Mouse (Mus musculus): ENCODE measurements around the gene Hrct1. TPM values are rescaled to one million over a fixed set of nuclear protein-coding genes. Genes with fewer than 3 reads are reported as not detected.

Hrct1 gene
- polyA plus RNA-seq, 1 experiment from 2014 or later, result 0.29 TPM

GRCm38 (mm10) chr4:43700707-43701106 lies 26.3 kb upstream of the Hrct1 start, which contains the start of gene Olfr70:
Gene Olfr70, minus strand, starts transcription at chr4:43700807.
- Histone ChIP-seq H3K36me3 (ENCODE audit: control insufficient read depth, insufficient read depth, low read length) (no peaks in the 10 kb centered on the region), H3K27me3 (ENCODE audit: control insufficient read depth, insufficient read depth, low read depth, low read length) (no peaks in the 10 kb centered on the region), H3K27ac (ENCODE audit: low read length) (no peak within 1 kb of the TSS), H3K4me2 (ENCODE audit: low read length) (no peak within 1 kb of the TSS), H3K4me3 (ENCODE audit: low read depth, low read length) (no peak within 1 kb of the TSS), H3K4me1 (ENCODE audit: control insufficient read depth, insufficient read depth, low read length) (no peaks in the 10 kb centered on the region), H3K9ac (ENCODE audit: low read depth, low read length) (no peak within 1 kb of the TSS), H3K9me3 (replicated peaks; ENCODE audit: control insufficient read depth, low read length, poor library complexity, severe bottlenecking) (no peaks in the 10 kb centered on the region)
- WGBS, result 91% methylated on average over 6 of the region's 6 CpGs
- ATAC-seq, result no peak

GRCm38 (mm10) chr4:43703439-43703838 lies 23.5 kb upstream of the Hrct1 start:
- no peak for ATAC-seq
- Histone ChIP-seq H3K36me3 (ENCODE audit: control insufficient read depth, insufficient read depth, low read length) (no peaks in the 10 kb centered on the region), H3K4me3 (ENCODE audit: low read depth, low read length) (no peak overlapping the region), H3K9me3 (replicated peaks; ENCODE audit: control insufficient read depth, low read length, poor library complexity, severe bottlenecking) (no peaks in the 10 kb centered on the region), H3K4me2 (ENCODE audit: low read length) (no peak overlapping the region), H3K27ac (ENCODE audit: low read length) (no peak overlapping the region), H3K9ac (ENCODE audit: low read depth, low read length) (no peak overlapping the region), H3K27me3 (ENCODE audit: control insufficient read depth, insufficient read depth, low read depth, low read length) (no peaks in the 10 kb centered on the region), H3K4me1 (ENCODE audit: control insufficient read depth, insufficient read depth, low read length) (no peaks in the 10 kb centered on the region)
- 80% methylated on average over 6 of the region's 6 CpGs for WGBS

- Histone ChIP-seq H3K9ac (ENCODE audit: low read depth, low read length) (no peak overlapping the region), H3K4me1 (ENCODE audit: control insufficient read depth, insufficient read depth, low read length) (no peaks in the 10 kb centered on the region), H3K4me3 (ENCODE audit: low read depth, low read length) (no peak overlapping the region), H3K27ac (ENCODE audit: low read length) (no peak overlapping the region), H3K4me2 (ENCODE audit: low read length) (no peak overlapping the region), H3K9me3 (replicated peaks; ENCODE audit: control insufficient read depth, low read length, poor library complexity, severe bottlenecking) (no peaks in the 10 kb centered on the region), H3K27me3 (ENCODE audit: control insufficient read depth, insufficient read depth, low read depth, low read length) (no peaks in the 10 kb centered on the region), H3K36me3 (ENCODE audit: control insufficient read depth, insufficient read depth, low read length) (no peaks in the 10 kb centered on the region)
- 76% methylated on average over 8 of the region's 8 CpGs for WGBS
- ATAC-seq, result no peak
Measured at GRCm38 (mm10) chr4:43703851-43704250, 23.1 kb upstream of the Hrct1 start.

- H3K9me3 ChIP-seq (replicated peaks; ENCODE audit: control insufficient read depth, low read length, poor library complexity, severe bottlenecking), result no peaks in the 10 kb centered on the region
- 85% methylated on average over 13 of the region's 13 CpGs for WGBS
- H3K9ac ChIP-seq (ENCODE audit: low read depth, low read length), result no peak overlapping the region
- no peaks in the 10 kb centered on the region for H3K27me3 ChIP-seq (ENCODE audit: control insufficient read depth, insufficient read depth, low read depth, low read length)
- no peak overlapping the region for H3K4me2 ChIP-seq (ENCODE audit: low read length)
- H3K4me3 ChIP-seq (ENCODE audit: low read depth, low read length), result no peak overlapping the region
- H3K27ac ChIP-seq (ENCODE audit: low read length), result no peak overlapping the region
- no peaks in the 10 kb centered on the region for H3K36me3 ChIP-seq (ENCODE audit: control insufficient read depth, insufficient read depth, low read length)
- no peak for ATAC-seq
- H3K4me1 ChIP-seq (ENCODE audit: control insufficient read depth, insufficient read depth, low read length), result no peaks in the 10 kb centered on the region
Measured at GRCm38 (mm10) chr4:43705991-43706390, 21.0 kb upstream of the Hrct1 start.

- H3K4me3 ChIP-seq (ENCODE audit: low read depth, low read length), result no peak within 1 kb of the TSS
- no peaks in the 10 kb centered on the region for H3K9me3 ChIP-seq (replicated peaks; ENCODE audit: control insufficient read depth, low read length, poor library complexity, severe bottlenecking)
- H3K27me3 ChIP-seq (ENCODE audit: control insufficient read depth, insufficient read depth, low read depth, low read length), result no peaks in the 10 kb centered on the region
- no peaks in the 10 kb centered on the region for H3K36me3 ChIP-seq (ENCODE audit: control insufficient read depth, insufficient read depth, low read length)
- no peaks in the 10 kb centered on the region for H3K4me1 ChIP-seq (ENCODE audit: control insufficient read depth, insufficient read depth, low read length)
- no peak for ATAC-seq
- 86% methylated on average over 6 of the region's 6 CpGs for WGBS
- no peak within 1 kb of the TSS for H3K9ac ChIP-seq (ENCODE audit: low read depth, low read length)
- no peak within 1 kb of the TSS for H3K27ac ChIP-seq (ENCODE audit: low read length)
- H3K4me2 ChIP-seq (ENCODE audit: low read length), result no peak within 1 kb of the TSS
Measured at GRCm38 (mm10) chr4:43709869-43710268, 17.1 kb upstream of the Hrct1 start, which contains the start of gene Olfr71. Gene Olfr71, minus strand, starts transcription at chr4:43710255.

- ATAC-seq, result no peak
- no peak overlapping the region for H3K4me3 ChIP-seq (ENCODE audit: low read depth, low read length)
- 0% methylated on average over 2 of the region's 2 CpGs for WGBS
Measured at GRCm38 (mm10) chr4:43711821-43712220, 15.2 kb upstream of the Hrct1 start.

GRCm38 (mm10) chr4:43713652-43714219 lies 13.3 kb upstream of the Hrct1 start:
- Histone ChIP-seq H3K36me3 (ENCODE audit: control insufficient read depth, insufficient read depth, low read length) (no peaks in the 10 kb centered on the region), H3K4me1 (ENCODE audit: control insufficient read depth, insufficient read depth, low read length) (no peaks in the 10 kb centered on the region), H3K27ac (ENCODE audit: low read length) (no peak overlapping the region), H3K9me3 (replicated peaks; ENCODE audit: control insufficient read depth, low read length, poor library complexity, severe bottlenecking) (no peaks in the 10 kb centered on the region), H3K4me2 (ENCODE audit: low read length) (no peak overlapping the region), H3K4me3 (ENCODE audit: low read depth, low read length) (no peak overlapping the region), H3K9ac (ENCODE audit: low read depth, low read length) (no peak overlapping the region), H3K27me3 (ENCODE audit: control insufficient read depth, insufficient read depth, low read depth, low read length) (no peaks in the 10 kb centered on the region)
- WGBS, result 37% methylated on average over 7 of the region's 7 CpGs
- ATAC-seq, result no peak

More at GRCm38 (mm10) chr4:43711821-43712220, 15.2 kb upstream of the Hrct1 start:
- Histone ChIP-seq H3K4me2 (ENCODE audit: low read length) (no peak overlapping the region), H3K9ac (ENCODE audit: low read depth, low read length) (no peak overlapping the region), H3K9me3 (replicated peaks; ENCODE audit: control insufficient read depth, low read length, poor library complexity, severe bottlenecking) (no peaks in the 10 kb centered on the region), H3K36me3 (ENCODE audit: control insufficient read depth, insufficient read depth, low read length) (no peaks in the 10 kb centered on the region), H3K27ac (ENCODE audit: low read length) (no peak overlapping the region), H3K4me1 (ENCODE audit: control insufficient read depth, insufficient read depth, low read length) (no peaks in the 10 kb centered on the region), H3K27me3 (ENCODE audit: control insufficient read depth, insufficient read depth, low read depth, low read length) (no peaks in the 10 kb centered on the region)

GRCm38 (mm10) chr4:43720491-43721228 lies 6.3 kb upstream of the Hrct1 start:
- no peaks in the 10 kb centered on the region for H3K36me3 ChIP-seq (ENCODE audit: control insufficient read depth, insufficient read depth, low read length)
- no peak overlapping the region for H3K4me2 ChIP-seq (ENCODE audit: low read length)
- no peak overlapping the region for H3K9ac ChIP-seq (ENCODE audit: low read depth, low read length)
- no peaks in the 10 kb centered on the region for H3K9me3 ChIP-seq (replicated peaks; ENCODE audit: control insufficient read depth, low read length, poor library complexity, severe bottlenecking)
- H3K4me1 ChIP-seq (ENCODE audit: control insufficient read depth, insufficient read depth, low read length), result no peaks in the 10 kb centered on the region; the same call in 1 of the 2 replicates
- no peak overlapping the region for H3K27ac ChIP-seq (ENCODE audit: low read length)
- H3K4me3 ChIP-seq (ENCODE audit: low read depth, low read length), result no peak overlapping the region
- WGBS, result 53% methylated on average over 12 of the region's 16 CpGs
- H3K27me3 ChIP-seq (ENCODE audit: control insufficient read depth, insufficient read depth, low read depth, low read length), result no peaks in the 10 kb centered on the region
- no peak for ATAC-seq

GRCm38 (mm10) chr4:43722191-43722590 lies 4.8 kb upstream of the Hrct1 start:
- no peak overlapping the region for H3K27ac ChIP-seq (ENCODE audit: low read length)
- no peak overlapping the region for H3K4me2 ChIP-seq (ENCODE audit: low read length)
- H3K4me3 ChIP-seq (ENCODE audit: low read depth, low read length), result no peak overlapping the region
- 88% methylated on average over 4 of the region's 4 CpGs for WGBS
- no peaks in the 10 kb centered on the region for H3K9me3 ChIP-seq (replicated peaks; ENCODE audit: control insufficient read depth, low read length, poor library complexity, severe bottlenecking)
- no peaks in the 10 kb centered on the region; the same call in 1 of the 2 replicates for H3K4me1 ChIP-seq (ENCODE audit: control insufficient read depth, insufficient read depth, low read length)
- no peaks in the 10 kb centered on the region for H3K27me3 ChIP-seq (ENCODE audit: control insufficient read depth, insufficient read depth, low read depth, low read length)
- no peaks in the 10 kb centered on the region for H3K36me3 ChIP-seq (ENCODE audit: control insufficient read depth, insufficient read depth, low read length)
- ATAC-seq, result no peak
- no peak overlapping the region for H3K9ac ChIP-seq (ENCODE audit: low read depth, low read length)
